Mouse (Mus musculus): ENCODE measurements around the gene Pcyt2.
A peak's percentile ranks its signal among the peaks of the same experiment; 100 is the strongest.

Gene Pcyt2

DNA sequence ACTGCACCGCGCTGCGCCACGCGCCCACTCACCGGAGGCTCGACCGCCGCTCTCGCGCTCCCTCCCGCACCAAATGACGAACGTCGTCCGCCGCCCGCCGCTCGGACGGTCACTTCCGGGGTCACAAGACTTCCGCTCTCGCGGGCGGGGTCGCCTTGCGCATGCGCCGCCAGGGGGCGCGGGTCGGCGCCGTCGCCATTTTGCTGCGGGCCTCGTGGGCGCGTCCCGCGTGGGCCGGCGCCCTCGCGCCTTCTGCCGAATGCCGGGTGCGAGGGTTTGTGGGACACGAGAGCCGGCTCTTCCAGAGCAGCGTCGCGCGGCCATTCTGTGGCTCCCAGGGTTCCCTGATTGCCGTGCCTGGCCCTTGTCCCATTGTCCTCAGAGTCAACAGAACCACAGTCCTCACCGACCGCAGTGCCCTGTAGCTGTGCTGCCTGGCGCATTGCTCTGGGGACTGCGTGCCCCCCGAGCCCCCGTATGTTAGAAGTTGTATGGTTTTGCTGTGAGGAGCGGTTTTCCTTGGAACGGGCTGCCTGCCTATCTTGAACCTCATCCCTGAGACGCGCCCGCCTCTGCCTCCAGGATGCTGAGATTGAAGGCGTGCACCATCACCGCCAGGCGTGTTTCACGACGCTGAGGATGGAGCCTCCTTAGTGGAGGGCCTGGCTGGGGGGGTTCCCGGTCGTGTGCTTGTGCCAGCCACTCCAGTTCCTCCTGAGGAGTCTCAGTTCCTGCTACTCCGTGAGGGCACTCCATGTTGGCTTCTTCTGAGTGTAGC lies 36.1 kb downstream of the Pcyt2 start, which contains the start of gene Arhgdia:
Arhgdia (minus strand) TSS at position 135 of the 778 bp plus-strand sequence.
- peak; percentile 82 to 87 for DNase-seq (ENCODE audit: low spot score in 2 of 2)

DNA sequence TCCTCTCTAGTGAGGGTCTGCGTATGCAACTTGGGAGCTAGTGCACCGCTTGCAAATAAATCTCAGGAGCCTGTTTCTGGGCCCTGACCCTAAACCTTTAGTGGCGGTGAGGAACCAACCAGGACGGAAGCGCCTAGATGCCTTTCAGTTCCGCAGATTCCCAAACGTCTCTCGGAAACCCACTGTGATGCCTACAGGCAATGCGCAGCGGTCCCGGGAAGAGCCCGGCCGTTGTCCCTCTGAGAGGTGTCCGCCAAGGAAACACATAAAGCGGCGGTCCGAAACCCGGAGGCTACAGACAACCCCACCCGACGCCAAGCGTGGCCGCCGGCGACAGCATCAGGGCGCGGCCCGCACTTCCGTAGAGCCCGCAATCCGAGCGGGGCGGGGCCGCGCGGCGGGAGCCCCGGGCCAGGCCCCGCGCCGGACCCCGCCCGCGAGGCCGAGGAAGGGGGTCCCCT lies 36.8 kb downstream of the Pcyt2 start:
- no peak for DNase-seq (ENCODE audit: low spot score in 2 of 2)

DNA sequence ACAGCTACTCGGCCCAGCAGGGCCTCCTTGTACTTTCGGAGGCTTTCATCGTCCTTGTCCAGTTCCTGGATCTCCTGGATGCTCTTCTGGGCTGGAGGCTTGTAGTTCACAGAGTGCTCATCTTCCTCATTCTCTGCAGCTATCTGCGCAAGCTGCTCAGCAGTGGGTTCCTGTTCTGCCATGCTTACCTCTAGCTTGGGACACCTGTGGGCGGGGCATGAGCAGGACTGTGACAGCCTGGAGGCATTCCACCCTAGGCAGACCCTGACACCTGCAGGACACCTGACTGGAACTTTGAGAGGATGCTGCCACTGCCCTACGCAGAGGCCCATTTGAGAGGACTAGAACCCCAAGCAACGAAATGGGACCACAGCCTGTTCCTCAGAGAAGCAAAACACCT lies 37.5 kb downstream of the Pcyt2 start:
- DNase-seq (ENCODE audit: low spot score in 2 of 2): no peak

DNA sequence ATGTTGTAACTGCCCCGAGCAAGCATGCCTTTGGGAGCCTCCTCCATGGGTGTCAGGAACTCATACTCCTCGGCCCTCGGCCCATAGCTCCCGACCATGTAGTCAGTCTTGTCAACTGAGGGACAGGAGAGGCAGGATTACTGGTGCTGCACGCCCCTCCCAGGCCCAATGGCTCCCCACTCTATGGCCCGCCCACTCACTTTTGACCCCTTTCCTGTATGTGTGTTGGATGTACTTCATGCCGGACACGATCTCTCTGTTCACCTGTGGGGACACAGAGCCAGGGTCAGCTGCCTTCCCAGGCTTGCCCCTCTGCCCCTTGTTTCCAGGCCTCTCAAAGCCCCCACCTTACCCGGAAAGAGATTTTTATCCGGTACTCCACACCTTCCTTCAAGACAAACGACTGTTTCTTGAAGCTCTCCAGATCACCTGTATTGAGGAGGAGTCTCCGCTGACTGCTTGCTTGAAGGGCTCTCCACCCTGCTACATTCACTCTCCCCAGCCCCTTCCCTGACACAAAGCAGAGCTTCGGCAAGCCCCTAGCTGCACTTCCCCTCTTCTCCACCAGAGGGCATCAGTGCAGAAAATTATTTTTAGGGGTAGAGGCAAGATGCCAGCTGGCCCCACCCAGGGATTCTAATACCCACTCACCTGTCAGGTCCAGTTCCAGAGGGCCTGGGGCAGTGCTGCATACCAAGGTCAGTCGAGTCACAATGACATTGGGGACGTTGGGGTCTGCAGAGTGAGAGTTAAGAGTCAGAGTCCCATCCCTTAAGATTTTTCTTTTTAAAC lies 38.2 kb downstream of the Pcyt2 start:
- peak; percentile 43 to 65 for DNase-seq (ENCODE audit: low spot score in 2 of 2)

DNA sequence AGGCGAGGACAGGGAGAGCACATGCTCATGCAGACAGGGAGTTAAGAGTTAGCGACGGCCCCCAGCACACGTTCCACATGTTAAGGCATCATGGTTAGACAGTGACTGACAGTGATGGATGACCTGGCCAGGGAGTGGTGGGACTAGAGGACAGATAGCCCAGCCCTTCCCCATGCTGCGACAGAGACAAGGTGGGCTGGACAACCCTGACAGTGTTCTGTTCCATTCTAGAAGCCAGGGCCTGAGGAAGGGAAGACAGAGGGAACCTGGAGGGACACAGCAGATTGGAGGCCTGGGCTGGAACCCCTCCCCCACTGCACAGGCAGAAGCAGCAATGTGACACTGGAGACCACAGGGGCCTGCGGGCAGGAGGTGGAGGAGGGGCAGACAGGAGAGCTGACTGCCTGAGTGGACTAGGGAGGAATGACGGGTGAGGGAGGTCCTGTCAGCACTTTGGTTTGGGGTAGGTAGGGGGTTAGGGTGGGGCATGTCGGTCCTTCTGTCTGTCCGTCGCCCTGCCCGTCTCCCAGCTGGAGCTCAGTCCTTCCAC lies 39.0 kb downstream of the Pcyt2 start:
- no peak for DNase-seq (ENCODE audit: low spot score in 2 of 2)

DNA sequence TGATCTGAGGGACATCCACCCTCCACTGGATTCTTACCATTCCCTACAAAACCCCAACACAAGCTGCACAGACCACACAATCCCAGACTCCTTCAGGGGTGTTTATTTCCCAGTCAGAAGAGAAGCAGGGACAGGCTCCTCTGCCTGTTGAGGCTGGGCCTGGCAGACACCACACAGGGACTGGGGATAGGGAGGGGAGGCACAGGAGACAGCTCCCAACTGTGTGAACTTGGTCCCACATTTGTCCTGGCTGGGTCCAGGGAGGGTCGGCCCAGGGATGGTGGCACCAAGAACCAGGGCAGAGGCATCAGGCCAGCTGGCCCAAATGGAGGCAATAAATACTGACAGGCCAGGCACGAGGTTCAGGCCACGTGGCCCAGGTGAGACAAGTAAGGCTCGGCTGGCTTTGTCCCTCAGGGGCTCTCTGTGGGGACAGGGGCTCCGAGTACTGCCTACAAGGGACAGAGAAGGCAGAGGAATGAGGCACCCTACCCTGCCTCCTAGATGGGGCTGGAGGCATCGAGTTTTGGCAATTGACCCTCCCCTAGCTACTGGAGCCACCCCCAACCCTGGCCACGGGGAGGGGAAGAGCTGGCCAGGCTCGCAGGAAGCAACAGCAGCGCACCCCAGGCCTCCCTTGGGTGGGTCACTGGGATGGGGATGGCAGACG lies 39.6 kb downstream of the Pcyt2 start:
- DNase-seq (ENCODE audit: low spot score in 2 of 2): no peak

DNA sequence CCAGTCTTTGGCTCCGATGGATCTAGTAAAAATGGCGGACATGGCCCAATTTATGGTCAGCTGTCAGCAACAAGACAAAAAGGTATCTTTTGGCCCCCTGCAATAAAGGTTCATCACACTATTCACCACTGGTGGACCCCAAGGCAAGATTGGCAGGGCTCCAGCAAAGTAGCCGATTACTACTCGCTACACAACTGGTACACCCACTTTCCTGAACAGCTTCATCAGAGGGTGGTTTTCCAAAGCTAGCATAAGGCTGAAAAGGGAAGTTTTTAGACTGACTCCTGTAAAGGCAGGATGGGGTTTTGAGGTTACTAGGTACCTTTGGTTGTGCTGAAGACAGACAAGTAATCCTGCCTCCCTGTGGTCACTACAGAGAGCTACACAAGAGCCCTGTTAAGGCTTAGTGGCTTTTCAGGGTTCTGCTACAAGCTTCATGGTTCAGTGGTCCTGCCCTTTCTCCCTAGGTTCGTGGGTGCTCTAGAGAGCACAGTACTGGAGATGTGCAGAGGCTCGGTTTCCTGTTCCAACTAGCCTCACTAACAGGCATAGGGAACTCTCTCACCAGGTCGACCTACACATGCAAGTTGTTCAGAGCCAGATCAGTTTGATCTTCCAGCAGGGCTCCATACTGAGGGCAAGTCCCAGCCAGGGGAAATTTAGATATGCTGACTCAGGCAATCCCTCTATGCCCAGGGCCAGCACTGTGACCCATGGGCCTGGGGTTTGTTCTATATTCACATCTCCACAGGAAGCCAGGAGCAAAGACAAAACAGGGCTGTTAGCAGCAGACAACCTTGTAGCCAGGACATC lies 40.3 kb downstream of the Pcyt2 start:
- DNase-seq (ENCODE audit: low spot score in 2 of 2): no peak

DNA sequence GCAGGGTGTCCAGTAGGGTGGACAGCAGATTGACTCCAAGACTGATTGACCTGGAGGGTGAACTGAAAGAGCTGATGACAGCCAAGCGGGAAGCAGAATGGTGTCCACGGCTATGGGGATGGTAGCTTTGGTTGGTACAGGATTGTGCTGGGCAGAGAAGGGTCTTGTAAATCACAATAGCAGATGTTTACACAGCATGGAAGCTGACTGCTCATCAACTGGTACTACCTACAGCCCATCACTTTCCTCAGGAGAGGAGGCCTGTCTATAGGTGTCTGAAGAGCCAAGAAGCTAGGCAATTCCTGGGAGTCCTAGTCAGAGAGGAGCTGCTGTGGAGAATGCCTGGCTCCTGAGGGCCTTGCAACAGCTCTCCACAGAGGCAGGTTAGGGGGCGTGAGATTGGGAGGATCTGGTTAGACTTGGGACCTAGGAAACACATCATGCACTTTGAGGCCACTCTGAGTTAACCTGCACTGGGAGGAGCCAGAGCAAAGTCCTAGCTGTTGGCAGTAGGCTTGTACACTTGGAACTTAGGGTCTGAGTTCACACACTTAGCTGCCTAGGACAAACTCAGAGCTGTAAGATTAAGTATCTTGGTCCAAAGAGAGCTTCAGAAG lies 41.3 kb downstream of the Pcyt2 start:
- DNase-seq (ENCODE audit: low spot score in 2 of 2): no peak

DNA sequence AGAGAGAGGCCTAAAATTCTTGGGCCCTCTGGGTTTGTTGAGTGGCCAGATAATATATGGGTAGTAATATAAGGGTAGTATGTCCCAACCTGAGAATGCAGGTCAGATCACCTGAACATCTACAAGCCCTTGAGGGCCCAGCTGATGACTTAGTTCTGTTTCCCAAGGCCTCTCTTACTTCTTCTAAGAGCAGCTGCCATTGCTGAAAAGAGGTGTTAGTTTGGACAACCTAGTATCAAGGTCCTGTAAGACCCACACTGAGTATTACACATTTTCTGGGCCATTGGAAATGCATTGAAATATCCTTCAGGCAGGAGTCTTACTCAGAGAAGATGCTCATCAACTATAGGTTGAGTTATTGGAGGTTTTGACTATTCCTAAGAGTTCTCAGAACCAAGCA lies 41.8 kb downstream of the Pcyt2 start:
- no peak for DNase-seq (ENCODE audit: low spot score in 2 of 2)

DNA sequence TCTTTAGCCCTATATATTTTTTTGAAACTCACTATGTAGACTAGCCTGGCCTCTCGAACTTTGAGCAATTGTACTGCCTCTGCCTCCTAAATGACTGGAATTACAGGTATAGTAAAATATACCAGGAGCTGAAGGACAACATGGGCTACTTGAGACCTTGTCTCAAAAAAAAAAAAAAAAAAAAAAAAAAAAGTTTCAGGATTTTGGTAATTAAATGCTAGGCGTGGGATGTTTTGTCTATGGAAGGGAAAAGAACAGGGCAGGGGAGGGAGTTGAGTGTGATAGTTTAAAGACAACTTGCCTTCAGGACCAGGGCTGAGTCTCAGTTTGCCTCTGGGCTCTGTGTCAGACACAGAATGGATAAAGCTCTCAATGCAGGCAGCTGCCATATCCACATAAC lies 42.7 kb downstream of the Pcyt2 start:
- no peak for DNase-seq (ENCODE audit: low spot score in 2 of 2)

DNA sequence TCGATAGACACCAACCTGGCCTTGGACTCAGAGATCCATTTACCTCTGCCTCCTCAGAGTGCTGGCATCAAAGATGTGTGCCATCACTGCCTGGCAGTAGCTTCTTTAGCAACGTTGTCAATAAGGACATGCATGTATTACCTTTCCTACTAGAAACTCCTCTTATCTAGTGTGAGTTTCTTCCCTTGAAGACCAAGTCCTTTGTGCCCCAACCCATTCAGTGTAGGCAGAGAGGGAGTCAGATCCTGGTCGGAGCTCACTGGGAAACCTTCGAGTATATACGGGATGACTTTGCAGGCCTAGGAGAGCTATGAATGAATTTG lies 43.5 kb downstream of the Pcyt2 start:
- no peak for DNase-seq (ENCODE audit: low spot score in 2 of 2)

DNA sequence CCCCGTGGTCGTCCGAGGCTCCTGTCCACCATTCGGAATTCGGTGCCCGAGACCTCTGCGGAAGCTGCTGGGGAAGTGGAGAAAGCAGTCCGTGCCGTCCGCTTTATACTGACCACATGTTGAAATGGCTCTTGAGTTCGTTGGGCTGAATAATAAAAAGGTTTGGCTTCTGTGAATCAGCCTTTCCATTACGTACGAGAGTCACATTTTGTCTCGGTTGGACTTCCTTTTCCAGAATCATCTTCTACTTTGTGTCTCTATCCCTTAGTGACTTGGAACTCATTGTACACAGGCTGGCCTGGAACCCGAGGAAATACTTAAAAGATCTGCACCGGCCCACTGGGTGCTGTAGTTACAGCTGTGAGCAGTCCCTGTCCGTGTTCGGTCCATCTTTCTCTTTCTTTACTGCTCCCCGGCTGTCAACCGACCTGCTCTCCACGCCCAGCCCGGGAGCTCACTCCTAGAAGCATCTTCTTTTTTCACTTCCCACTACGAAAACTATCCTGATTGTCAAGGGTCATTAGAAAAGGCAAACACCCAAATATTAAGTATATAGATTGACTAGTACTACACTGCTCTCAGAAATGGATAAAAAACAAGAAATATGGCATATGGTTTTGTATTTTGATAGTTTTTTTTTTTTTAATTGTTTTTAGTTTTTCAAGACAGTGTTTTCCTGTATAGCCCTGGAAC lies 44.0 kb downstream of the Pcyt2 start:
- no peak for DNase-seq (ENCODE audit: low spot score in 2 of 2)

DNA sequence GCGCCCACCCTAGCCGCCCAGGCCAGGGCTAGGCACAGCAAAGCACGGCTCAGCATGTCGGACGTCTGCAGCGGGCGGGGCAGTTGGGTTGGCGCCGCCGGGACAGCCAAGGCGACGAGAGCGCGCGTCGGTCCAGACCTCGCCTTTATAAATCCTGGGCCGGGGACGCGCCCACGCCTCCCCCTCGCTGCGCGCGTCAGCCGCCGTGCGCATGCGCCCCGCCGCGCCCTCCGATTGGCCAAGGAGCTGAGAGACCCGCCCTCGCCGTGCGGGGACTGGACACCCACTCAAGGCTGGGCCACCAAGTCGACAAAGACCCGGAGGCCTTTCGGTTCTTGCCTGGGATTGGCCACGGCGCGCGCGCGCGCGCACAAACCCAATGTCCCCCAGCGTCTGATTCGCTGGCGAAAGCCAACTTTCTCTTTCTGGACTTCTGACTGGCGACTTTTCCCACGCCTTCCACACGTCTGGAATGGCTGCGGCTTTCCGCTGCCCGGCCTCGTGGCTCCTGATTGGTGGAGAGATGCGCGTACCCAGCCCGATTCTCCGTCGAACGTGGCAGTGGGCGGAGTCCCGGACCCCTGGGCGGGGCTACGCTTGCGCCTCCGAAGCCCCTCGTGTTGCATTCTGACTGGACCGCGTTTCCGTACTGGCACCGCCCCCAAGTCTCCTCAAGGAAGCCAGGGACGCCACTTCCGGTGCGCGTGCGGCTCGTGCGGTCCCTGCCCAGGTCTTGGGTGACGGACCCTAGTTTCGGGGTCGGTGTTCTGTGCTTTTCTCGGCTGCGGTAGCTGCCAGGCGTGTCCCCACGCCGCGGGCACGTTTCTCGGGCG lies 44.8 kb downstream of the Pcyt2 start, which contains the start of gene P4hb:
P4hb (minus strand) TSS at position 502 of the 833 bp plus-strand sequence.
- DNase-seq (ENCODE audit: low spot score in 2 of 2): peak; percentile 100

DNA sequence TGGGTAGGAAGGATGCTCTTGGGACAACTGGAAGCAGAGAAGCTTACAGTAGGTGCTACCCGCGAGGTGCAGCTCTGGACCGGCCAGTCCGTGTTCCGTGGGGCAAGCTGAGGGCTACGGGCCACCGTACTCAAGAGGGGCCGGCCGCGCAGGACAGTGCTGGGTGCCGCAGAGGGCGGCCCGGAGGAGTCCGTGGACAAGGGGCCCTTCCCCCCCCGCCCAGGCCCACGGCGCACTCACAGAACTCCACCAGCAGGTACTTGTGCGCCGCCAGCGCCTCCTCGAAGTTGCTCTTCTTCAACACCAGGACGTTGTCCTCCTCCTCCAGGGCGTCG lies 45.4 kb downstream of the Pcyt2 start:
- no peak for DNase-seq (ENCODE audit: low spot score in 2 of 2)

DNA sequence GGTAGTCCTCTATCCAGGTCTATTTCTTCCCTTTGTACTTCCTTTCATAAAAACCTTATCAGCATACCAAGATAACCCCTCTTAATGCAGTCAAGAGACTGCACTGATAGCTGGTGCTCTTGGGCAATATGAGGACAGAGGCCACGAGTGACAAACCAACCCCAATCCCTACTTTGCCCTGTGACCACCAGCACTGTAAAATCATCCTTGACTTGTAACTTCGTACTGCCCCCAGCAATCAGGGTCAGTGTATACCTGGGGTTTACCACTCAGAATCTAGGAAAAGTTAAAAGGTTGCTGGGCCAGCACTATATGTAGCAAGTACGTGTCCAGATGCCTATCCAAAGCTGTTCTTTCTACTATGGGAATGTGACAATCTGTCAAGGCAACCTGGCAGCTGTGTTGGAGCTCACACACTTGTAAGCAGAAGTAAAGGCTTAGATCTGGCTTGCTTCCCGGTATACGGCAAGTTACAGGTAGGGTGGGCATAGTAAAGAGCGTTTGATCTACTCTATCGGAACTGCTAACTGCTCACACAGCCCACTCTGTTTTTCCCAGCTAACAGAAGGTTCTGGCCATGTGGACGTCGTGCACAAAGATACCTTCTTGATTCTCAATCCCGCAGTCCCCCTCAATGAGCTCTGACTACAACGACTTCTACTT lies 45.9 kb downstream of the Pcyt2 start:
- DNase-seq (ENCODE audit: low spot score in 2 of 2): no peak

DNA sequence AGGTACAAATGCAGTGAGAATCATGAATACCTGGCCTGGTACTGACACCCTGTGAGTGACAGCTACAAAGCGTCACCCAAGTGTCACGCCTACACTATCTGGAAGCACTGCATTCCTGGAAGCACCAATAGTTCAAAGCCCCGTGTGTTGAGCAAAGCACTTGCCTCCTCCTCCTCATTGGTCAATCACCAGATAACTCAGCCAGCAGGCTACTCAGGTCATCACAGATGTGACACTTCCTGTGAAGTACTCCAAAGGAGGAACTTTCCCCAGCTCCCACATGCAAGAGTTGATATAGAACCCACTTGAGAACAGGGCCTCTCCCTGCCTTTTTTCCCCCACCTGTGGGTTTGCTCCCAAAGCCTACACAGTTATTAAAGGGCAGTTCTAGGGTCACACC lies 46.6 kb downstream of the Pcyt2 start:
- no peak for DNase-seq (ENCODE audit: low spot score in 2 of 2)

DNA sequence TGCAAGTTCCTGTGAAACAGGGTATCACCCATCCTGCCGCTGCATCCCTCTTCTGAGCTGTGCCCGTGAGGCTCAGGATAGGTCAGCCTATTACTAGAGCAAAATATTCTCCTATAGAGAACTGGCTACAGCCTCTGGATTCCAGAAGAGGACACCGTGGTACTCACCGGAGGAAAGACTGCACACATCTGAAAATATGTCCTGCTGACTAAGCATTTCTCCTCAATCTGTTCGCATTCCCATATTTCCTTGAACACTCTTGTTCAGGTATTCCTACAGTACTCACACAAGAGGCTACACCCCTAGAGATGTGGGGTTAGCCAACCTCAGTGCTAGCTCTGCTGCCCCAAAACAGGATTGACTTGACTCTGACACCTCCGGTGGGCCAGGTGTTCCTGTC lies 49.4 kb downstream of the Pcyt2 start:
- DNase-seq (ENCODE audit: low spot score in 2 of 2): no peak

DNA sequence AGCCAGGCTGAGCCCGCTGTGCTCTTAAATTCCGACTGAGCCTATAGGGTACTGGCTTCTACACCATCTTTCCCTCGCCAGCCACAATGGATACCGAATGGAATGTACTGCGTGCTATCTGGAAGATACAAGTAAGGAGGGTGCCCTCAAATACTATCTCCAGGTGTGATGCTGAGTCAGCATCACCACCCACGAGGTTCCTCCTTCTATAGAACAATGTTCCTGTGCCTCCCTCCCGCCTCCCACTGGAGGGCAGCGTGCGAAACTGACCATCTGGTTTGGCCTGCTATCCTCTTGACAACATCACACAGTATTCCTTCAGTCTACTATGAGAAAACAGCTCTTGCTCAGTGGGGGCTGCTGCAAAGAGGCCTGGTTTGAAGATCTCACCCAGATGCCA lies 52.6 kb downstream of the Pcyt2 start:
- DNase-seq (ENCODE audit: low spot score in 2 of 2): no peak

DNA sequence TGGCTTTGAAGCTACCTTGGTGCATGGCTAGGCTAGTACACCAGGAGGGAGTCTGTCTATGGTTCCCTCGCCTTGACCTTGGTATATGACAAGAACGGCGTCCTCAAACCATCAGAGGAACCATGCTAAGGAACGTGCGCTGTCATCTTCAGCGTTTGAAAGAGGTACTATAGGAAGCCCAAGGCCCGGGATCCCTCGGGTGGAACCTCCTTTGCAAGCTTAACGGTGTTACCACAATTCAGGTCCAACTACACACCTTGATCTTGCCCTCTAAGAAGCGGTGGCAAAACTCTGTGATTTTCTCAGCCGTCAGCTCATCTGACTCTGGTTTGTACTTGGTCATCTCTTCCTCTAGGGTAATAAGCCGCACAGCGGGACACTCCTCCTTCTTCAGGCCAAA lies 54.8 kb downstream of the Pcyt2 start:
- DNase-seq (ENCODE audit: low spot score in 2 of 2): no peak
